Mouse (Mus musculus): ENCODE data around the gene Rasa3. TPM values are rescaled to one million over a fixed set of nuclear protein-coding genes. Genes with fewer than 3 reads are reported as not detected.
A peak's percentile ranks its signal among the peaks of the same experiment; 100 is the strongest.

Rasa3 gene
- polyA plus RNA-seq, 1 experiment from 2014 or later: 48.1 TPM

GRCm38 (mm10) chr8:13584652-13585051 is 92.8 kb downstream of the Rasa3 start:
- H3K36me3 ChIP-seq (ENCODE audit: insufficient read depth): peaks cover 59% of the 10 kb centered on the region
- no peak for TF ChIP-seq CTCF (IDR thresholded peaks at IDR 0.05; ENCODE audit: low read depth)
- H3K4me3 ChIP-seq (ENCODE audit: low read depth, low read length): no peak overlapping the region

GRCm38 (mm10) chr8:13577869-13578268 is 99.5 kb downstream of the Rasa3 start:
- no peak overlapping the region for H3K4me2 ChIP-seq
- H3K36me3 ChIP-seq (ENCODE audit: insufficient read depth): peaks cover 71% of the 10 kb centered on the region
- no peaks in the 10 kb centered on the region for H3K27me3 ChIP-seq (ENCODE audit: insufficient read depth, low read length)
- H3K4me1 ChIP-seq (ENCODE audit: insufficient read depth): no peaks in the 10 kb centered on the region
- H3K9me3 ChIP-seq (ENCODE audit: low read depth, low read length): no peaks in the 10 kb centered on the region
- TF ChIP-seq CTCF (IDR thresholded peaks at IDR 0.05; ENCODE audit: low read depth): no peak
- H3K27ac ChIP-seq (ENCODE audit: low read depth): no peak overlapping the region
- no peak overlapping the region for H3K9ac ChIP-seq
- H3K4me3 ChIP-seq (ENCODE audit: low read depth, low read length): no peak overlapping the region
- ATAC-seq (ENCODE audit: insufficient read depth) (no peak), DNase-seq (no peak)
- 86% methylated on average over 6 of the region's 6 CpGs for WGBS

More at GRCm38 (mm10) chr8:13584652-13585051, 92.8 kb downstream of the Rasa3 start:
- peak; percentile 59 for DNase-seq
- Histone ChIP-seq H3K9me3 (ENCODE audit: low read depth, low read length) (no peaks in the 10 kb centered on the region), H3K9ac (no peak overlapping the region), H3K27ac (ENCODE audit: low read depth) (no peak overlapping the region), H3K4me1 (ENCODE audit: insufficient read depth) (no peaks in the 10 kb centered on the region), H3K4me2 (no peak overlapping the region), H3K27me3 (ENCODE audit: insufficient read depth, low read length) (no peaks in the 10 kb centered on the region)
- peak; percentile 66; the same call in 1 of the 2 replicates for ATAC-seq (ENCODE audit: insufficient read depth)
- WGBS: 55% methylated on average over 8 of the region's 8 CpGs

GRCm38 (mm10) chr8:13571999-13572398 is 105.4 kb downstream of the Rasa3 start:
- WGBS: 88% methylated on average over 11 of the region's 11 CpGs
- Histone ChIP-seq H3K27me3 (ENCODE audit: insufficient read depth, low read length) (no peaks in the 10 kb centered on the region), H3K4me3 (ENCODE audit: low read depth, low read length) (no peak overlapping the region), H3K9me3 (ENCODE audit: low read depth, low read length) (no peaks in the 10 kb centered on the region), H3K36me3 (ENCODE audit: insufficient read depth) (peaks cover 50% of the 10 kb centered on the region), H3K4me2 (no peak overlapping the region), H3K9ac (no peak overlapping the region), H3K27ac (ENCODE audit: low read depth) (no peak overlapping the region), H3K4me1 (ENCODE audit: insufficient read depth) (no peaks in the 10 kb centered on the region)
- no peak for TF ChIP-seq CTCF (IDR thresholded peaks at IDR 0.05; ENCODE audit: low read depth)
- DNase-seq (no peak), ATAC-seq (ENCODE audit: insufficient read depth) (no peak)

- H3K27me3 ChIP-seq (ENCODE audit: insufficient read depth, low read length): no peaks in the 10 kb centered on the region
- no peaks in the 10 kb centered on the region for H3K4me1 ChIP-seq (ENCODE audit: insufficient read depth)
- no peak within 1 kb of the TSS for H3K4me3 ChIP-seq (ENCODE audit: low read depth, low read length)
- DNase-seq (peak; percentile 33), ATAC-seq (ENCODE audit: insufficient read depth) (peak; percentile 31)
- no peak within 1 kb of the TSS for H3K9ac ChIP-seq
- H3K4me2 ChIP-seq: no peak within 1 kb of the TSS
- WGBS: 21% methylated on average over 13 of the region's 13 CpGs
- H3K9me3 ChIP-seq (ENCODE audit: low read depth, low read length): no peaks in the 10 kb centered on the region
- H3K27ac ChIP-seq (ENCODE audit: low read depth): no peak within 1 kb of the TSS
- no peaks in the 10 kb centered on the region for H3K36me3 ChIP-seq (ENCODE audit: insufficient read depth)
- peak; percentile 19; the same call in 1 of the 2 replicates for TF ChIP-seq CTCF (IDR thresholded peaks at IDR 0.05; ENCODE audit: low read depth)
Observed at GRCm38 (mm10) chr8:13562118-13562517, 115.3 kb downstream of the Rasa3 start, which contains the start of gene 1700029H14Rik. 1700029H14Rik (minus strand) TSS chr8:13562461.

- Histone ChIP-seq H3K4me2 (no peak overlapping the region), H3K9ac (no peak overlapping the region), H3K4me3 (ENCODE audit: low read depth, low read length) (no peak overlapping the region), H3K4me1 (ENCODE audit: insufficient read depth) (no peaks in the 10 kb centered on the region), H3K36me3 (ENCODE audit: insufficient read depth) (no peaks in the 10 kb centered on the region), H3K27ac (ENCODE audit: low read depth) (no peak overlapping the region), H3K9me3 (ENCODE audit: low read depth, low read length) (no peaks in the 10 kb centered on the region), H3K27me3 (ENCODE audit: insufficient read depth, low read length) (no peaks in the 10 kb centered on the region)
- DNase-seq: no peak
- WGBS: 48% methylated on average over 2 of the region's 2 CpGs
- TF ChIP-seq CTCF (IDR thresholded peaks at IDR 0.05; ENCODE audit: low read depth): no peak
- ATAC-seq (ENCODE audit: insufficient read depth): no peak
Observed at GRCm38 (mm10) chr8:13557526-13557925, 119.9 kb downstream of the Rasa3 start.

GRCm38 (mm10) chr8:13551574-13551830 is 125.9 kb downstream of the Rasa3 start:
- Histone ChIP-seq H3K36me3 (ENCODE audit: insufficient read depth) (no peaks in the 10 kb centered on the region), H3K9me3 (ENCODE audit: low read depth, low read length) (no peaks in the 10 kb centered on the region), H3K9ac (no peak overlapping the region), H3K27me3 (ENCODE audit: insufficient read depth, low read length) (no peaks in the 10 kb centered on the region), H3K4me3 (ENCODE audit: low read depth, low read length) (no peak overlapping the region), H3K27ac (ENCODE audit: low read depth) (no peak overlapping the region), H3K4me2 (no peak overlapping the region), H3K4me1 (ENCODE audit: insufficient read depth) (no peaks in the 10 kb centered on the region)
- ATAC-seq (ENCODE audit: insufficient read depth): no peak; the same call in 1 of the 2 replicates
- no peak for DNase-seq
- no peak for TF ChIP-seq CTCF (IDR thresholded peaks at IDR 0.05; ENCODE audit: low read depth)
- WGBS: 92% methylated on average over 6 of the region's 6 CpGs

GRCm38 (mm10) chr8:13550718-13551573 is 126.5 kb downstream of the Rasa3 start:
- no peaks in the 10 kb centered on the region for H3K4me1 ChIP-seq (ENCODE audit: insufficient read depth)
- H3K36me3 ChIP-seq (ENCODE audit: insufficient read depth): no peaks in the 10 kb centered on the region
- no peaks in the 10 kb centered on the region for H3K9me3 ChIP-seq (ENCODE audit: low read depth, low read length)
- peak; percentile 95 for TF ChIP-seq CTCF (IDR thresholded peaks at IDR 0.05; ENCODE audit: low read depth)
- H3K4me3 ChIP-seq (ENCODE audit: low read depth, low read length): no peak overlapping the region
- no peak overlapping the region for H3K4me2 ChIP-seq
- no peak overlapping the region for H3K9ac ChIP-seq
- ATAC-seq (ENCODE audit: insufficient read depth): peak; percentile 91
- H3K27me3 ChIP-seq (ENCODE audit: insufficient read depth, low read length): no peaks in the 10 kb centered on the region
- no peak overlapping the region for H3K27ac ChIP-seq (ENCODE audit: low read depth)
- peak; percentile 97 for DNase-seq
- WGBS: 51% methylated on average over 9 of the region's 9 CpGs

Data from lung, embryonic 14.5 days (tissue).